Mouse (Mus musculus) granulocyte monocyte progenitor cell, adult 5-6 weeks (primary cell): ENCODE measurements around the gene Neb. TPM values are rescaled to one million over a fixed set of nuclear protein-coding genes. Genes with fewer than 3 reads are reported as not detected.
A peak's percentile ranks its signal among the peaks of the same experiment; 100 is the strongest.

ENCODE experiments used
- ATAC-seq: replicated peaks from 2 replicates; pipeline ENCODE4 v1.8.0; 2016; ENCODE audit warnings: mild to moderate bottlenecking, moderate TSS enrichment, inconsistent platforms; ENCODE audit not compliant: poor library complexity, severe bottlenecking
- total RNA-seq, 2 experiments: library from RNA; stranded (forward) in 1 of 2; stranded (reverse) in 1 of 2; fragments of 200-712, 200-1000 nt in 1 of 2; fragments of >200 nt in 1 of 2; fragmentation: Nextera tagmentation in 1 of 2; gene quantifications; 2 replicates each; pipeline ENCODE4 v1.2.3; 2014 to 2017

Gene Neb
- total RNA-seq (2014; fragmentation: Nextera tagmentation) (not detected in 2 replicates), total RNA-seq (2017) (0.09 and 0.10 TPM in 2 replicates)

DNA sequence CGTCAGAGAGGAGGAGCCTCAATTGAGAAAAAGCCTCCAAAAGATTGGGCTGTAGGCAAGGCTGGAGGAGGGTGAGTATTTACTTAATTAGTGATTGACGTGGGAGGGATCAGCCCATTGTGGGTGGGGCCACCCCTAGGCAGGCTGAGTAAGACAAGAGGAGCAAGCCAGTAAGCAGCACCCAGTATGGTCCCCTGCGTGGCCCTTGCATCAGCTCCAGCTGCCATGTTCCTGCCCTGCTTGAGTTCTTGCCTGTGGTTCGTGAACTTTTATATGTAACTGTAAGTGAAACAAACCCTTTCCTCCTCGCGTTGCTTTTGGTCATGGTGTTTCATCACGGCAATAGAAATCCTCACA, at the start of gene Neb:
Gene Neb, minus strand, starts transcription at position 27 of the 357 bp plus-strand sequence.
- ATAC-seq = peak; percentile 80

GRCm38 (mm10) chr2:52427383-52427782, 49.1 kb upstream of the Neb start:
- no peak for ATAC-seq

- no peak for ATAC-seq
These were observed 47.8 kb upstream of the Neb start for GRCm38 (mm10) chr2:52426041-52426440.

DNA sequence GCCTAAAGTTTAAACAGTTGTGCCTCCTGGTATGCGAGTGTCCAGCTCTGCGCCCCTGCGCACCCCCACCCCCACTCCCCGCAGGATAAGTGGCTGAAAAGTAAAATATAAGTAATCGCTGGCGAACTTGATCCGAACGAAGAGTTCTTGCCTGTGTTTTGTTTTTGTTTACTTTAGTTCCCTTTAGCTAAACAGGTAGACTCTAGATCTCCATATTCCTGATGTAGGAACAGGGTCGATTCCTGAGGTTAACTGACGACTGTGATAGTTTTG, 47.2 kb upstream of the Neb start:
- ATAC-seq = no peak

DNA sequence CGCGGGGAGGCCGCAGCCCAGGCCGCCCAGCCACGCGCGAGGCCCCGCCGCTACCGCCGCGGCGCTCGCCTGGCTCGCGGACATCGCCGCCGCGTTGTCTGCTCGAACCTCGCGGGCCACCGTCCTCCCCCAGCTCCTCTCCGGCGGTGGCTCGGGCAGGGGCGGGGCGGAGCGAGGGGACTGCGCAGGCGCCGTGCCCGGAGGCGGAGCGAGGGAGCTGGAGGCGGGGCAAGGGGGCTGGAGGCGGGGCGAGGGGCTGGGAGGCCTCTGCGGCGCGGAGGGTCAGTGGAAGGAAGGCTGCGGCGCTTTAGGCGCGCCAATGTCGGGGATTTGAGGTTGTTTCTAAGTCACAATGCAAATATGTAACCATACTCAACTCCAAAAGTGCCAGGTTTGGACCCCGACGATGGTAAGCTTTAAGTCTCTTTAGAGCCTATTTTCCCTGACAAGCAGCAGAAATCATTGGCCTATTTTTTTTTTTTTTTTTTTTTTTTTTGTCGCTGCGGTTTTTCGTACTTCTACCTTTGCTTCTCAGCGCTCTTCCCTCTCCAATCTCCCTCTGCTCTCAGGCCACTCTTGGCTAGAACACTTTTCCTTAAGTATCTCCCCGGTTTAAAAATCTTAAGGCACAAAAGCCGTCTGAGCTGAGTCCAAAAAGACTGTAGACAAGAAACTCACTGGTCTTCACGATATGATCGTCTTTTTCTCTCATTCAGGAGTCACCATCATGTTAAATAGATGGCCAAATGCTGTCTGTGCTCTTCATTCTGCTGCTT, 46.7 kb upstream of the Neb start, which contains the start of gene Arl5a:
Gene Arl5a, minus strand, starts transcription at position 155 of the 776 bp plus-strand sequence.
- ATAC-seq = peak; percentile 89

- peak; percentile 34 for ATAC-seq
These were observed 46.0 kb upstream of the Neb start for GRCm38 (mm10) chr2:52424248-52424728.

DNA sequence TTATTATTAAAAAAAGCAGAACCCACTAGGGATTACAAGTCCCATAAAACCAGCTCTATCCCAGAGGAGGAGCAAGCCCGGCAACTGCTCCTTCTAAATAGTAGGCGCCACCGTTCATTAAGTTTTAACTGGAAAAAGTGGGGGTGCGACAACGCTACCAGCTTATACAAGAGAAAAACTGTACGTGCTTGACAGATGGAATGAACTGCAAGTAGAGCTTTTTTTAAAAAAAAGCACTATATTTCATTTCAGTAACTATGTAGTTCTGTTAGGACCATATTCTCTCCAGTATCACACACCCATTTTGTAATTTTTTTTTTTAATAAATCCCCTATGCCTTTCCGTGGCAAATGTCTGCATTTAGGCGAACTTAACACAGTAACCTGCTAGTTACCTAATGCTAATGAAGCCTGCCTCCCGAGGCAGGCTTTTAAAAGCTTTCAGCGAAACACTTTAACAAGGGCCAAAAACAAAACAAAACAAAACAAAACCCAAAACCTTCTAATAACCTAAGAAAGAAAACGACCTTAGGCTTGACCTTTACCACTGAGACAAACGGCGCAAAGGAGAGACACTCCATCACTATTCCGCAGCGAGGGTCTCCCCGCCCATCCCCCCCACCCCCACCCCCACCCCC, 45.5 kb upstream of the Neb start:
- no peak for ATAC-seq

- no peak for ATAC-seq
These were observed 44.8 kb upstream of the Neb start for GRCm38 (mm10) chr2:52422871-52423610.

DNA sequence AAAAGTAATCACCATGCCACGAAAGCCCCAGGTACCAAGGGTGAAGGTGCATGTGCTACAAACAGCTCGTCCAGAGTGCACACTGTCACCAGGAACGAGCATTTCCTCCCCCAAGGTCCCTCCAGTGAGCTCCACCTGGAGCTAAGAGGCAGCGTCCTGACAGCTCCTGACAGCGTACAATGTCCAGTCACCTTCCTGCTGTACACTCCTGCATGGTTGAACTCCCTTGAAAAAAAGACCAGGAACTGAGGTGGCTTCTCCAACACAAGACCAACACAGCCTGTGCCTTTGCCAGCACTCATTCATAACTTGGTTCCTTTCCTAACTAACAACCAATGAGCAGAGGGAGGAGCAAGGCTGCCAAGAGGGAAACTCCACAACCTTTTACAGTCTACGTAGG, 42.9 kb upstream of the Neb start:
- ATAC-seq = no peak

DNA sequence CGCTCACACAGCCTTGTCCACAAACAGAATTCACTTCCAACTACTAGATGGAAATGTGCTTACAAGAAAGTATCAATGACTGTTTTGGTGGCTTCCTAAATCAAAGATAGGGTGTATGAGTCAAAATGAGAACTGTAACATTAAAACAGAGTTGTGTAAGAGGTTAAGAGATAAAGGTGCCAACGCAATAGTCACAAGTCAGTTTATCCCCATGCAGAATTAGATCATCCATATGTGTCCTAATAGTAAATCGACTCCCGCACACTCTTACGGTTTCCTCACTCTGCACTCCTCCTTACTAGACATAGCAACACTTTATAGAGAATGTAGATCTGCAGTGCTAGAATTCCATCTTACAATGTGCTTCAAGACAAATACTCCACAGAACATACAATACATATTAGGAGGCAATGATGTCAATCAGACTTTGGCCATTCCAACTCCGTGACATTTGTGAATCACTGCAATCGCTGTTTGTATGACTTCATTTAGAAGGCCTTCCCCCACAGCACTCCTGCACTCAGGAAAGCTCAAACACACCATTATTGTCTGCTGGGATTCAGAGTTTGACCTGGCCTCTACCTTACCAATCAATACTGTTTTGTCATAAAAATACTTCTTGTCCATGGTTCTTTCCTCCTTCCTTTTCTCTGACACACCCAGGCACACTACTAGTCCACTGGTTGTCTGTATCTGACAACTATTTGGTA, 41.9 kb upstream of the Neb start:
- 0 out of 2 replicates have a peak, but pooled peaks have one; percentile 13 for ATAC-seq

DNA sequence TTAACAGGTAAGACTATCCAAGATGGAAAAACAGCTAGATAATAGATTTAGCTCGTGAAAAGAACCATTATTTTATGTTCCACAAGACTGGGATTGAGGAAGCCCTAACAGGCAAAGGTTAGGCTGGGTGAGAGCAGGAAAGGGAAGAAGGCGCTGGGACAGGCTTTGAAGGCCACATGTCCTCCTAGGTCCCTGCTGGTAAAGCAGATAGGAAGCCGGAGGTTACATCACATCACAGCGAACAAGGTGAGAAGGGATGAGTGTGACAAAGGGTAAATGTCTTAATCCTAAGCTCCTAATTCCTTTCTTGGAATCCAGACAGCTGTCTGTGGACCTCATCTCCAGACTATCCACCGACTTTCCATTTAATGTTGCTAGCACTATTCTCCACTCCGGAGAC, 41.0 kb upstream of the Neb start:
- peak; percentile 47 for ATAC-seq

GRCm38 (mm10) chr2:52412524-52413037, 34.3 kb upstream of the Neb start:
- ATAC-seq = no peak

DNA sequence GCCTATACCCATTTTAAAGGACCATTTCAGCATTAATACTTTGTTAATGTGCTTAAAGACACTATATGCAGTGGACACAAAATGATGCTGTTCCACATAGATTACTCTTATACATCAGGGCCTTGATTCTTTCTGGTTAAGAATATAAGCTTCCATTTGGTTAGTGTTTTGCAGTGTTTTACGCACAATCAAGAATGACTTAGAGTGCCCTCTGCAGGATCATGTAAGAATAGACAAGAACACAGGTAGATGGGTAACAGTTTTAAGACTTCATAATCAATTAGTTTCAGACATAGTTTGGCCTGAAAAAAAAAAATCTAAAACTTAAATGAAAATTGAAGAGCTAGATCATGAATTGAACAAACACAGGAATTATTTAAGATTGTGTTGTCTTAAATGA, 28.2 kb upstream of the Neb start:
- ATAC-seq = no peak

GRCm38 (mm10) chr2:52405238-52405637, 27.0 kb upstream of the Neb start:
- no peak for ATAC-seq

- ATAC-seq = no peak
These were observed 16.3 kb upstream of the Neb start for GRCm38 (mm10) chr2:52394529-52394928.

GRCm38 (mm10) chr2:52390415-52390975, 12.2 kb upstream of the Neb start:
- no peak for ATAC-seq

DNA sequence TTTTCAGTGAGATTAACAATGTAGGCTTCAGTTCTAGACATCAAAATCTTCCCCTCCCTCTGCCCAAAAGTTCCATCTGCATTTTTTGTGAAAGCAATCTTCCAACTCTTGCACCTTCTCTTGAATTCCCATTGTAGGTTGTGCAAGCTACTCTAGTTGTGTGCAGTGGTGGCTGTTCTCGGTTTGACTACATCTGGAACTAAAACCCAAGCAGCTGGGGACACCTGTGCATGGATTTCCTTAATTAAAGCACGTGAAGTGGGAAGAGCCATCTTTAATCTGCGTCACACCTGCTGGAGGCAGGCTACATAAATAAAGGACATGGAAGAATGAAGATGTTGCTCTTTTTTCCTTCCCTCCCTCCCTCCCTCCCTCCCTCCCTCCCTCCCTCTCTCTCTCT, 11.7 kb upstream of the Neb start:
- ATAC-seq = no peak

GRCm38 (mm10) chr2:52386451-52386850, 8.2 kb upstream of the Neb start:
- ATAC-seq = no peak

GRCm38 (mm10) chr2:52386037-52386436, 7.8 kb upstream of the Neb start:
- no peak for ATAC-seq

- peak; percentile 83 for ATAC-seq
These were observed 581 bp upstream of the Neb start for GRCm38 (mm10) chr2:52378848-52379261.
